Mouse (Mus musculus) left cerebral cortex, postnatal 10 days (tissue): ENCODE measurements at regions not wholly inside any gene's neighbourhood (a gene's known extent, or its start where the extent isn't known, plus 50 kb on each side); places are given as distances from the start of the nearest gene placed in this dataset.

ENCODE experiments used
- DNase-seq, 2 experiments: peaks; one replicate each; pipeline ENCODE4 v3.0.0; 2021 to 2022; ENCODE audit warnings: low spot score in 2 of 2, mixed read lengths in 1 of 2; ENCODE audit errors: extremely low spot score in 1 of 2
- intact Hi-C: fragments of 180-260 bp; cut with DNase I; formaldehyde crosslinking; loops from one replicate; pipeline ENCODE4 v1.15.1; 2025

DNA sequence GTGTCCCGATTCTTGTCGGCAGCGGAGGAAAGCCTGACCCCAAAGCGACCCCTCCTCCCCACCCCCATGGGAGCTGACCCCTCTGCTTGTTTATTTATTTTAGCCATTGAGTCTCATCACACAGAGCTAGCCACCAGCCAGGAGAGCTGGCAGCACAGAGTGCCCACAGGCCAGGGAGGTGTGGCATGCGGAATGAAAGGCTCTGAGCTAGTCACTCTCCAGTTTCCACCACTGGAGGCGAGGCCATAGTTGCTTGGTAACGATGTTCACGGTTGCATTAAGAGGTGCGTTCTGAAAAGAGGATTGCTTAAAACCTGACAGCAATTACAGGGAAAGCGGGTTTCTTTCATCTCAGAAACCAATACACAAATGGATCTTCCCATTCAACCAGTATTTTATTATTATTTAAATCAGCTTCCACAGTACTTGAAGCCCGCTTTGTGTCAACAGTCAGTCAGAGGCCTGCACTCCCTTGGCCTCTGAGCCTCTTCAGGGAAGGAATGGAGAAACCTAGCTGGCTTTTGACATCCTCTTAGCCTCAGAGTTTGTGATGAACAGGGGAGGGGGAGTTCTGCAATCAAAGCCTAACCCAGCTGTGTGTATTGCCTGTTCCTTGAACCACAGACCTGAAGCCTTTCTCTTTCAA lies 134.8 kb upstream of the Cdh4 start:
- intact Hi-C loops, result no loop called here
- DNase-seq, result peak; percentile 27 to 31

DNA sequence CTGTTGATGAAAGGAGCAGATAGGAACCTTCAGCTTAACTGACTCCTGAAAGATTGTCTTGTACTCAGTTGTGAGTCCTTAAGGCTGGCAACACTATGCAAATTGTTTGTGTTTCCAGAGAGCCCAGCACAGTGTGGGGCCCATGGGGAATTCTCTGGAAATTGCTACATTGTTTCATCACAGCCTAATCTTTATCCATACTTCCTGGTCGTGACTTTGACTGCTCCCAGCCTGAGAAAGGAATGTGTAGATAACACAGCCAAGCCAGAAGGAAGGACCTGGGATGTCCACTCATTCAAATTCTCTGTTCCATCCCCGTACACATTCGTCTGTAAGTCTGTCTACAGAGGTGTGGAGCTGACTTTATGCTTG lies 134.3 kb upstream of the Cdh4 start:
- intact Hi-C loops, result no loop called here
- no peak for DNase-seq

DNA sequence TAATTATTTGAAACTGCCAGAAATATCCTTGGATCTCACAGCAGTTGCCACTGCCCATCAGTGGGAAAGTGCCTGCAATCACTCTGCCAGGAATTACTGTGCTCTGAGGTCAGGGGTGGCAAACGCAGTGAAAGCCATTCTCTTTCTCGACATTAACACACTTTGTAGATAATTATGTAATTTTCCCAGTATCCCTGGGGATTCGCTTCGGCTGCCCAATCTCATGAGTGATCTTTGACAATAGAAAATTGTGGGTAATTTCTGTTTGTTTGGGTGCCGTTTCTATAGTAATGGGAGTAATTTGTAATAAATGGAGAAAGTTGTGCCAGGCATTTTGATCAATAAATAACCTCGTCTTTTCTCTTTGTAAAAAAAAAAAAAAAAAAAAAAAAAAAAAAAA lies 124.2 kb upstream of the Cdh4 start:
- intact Hi-C loops, result no loop called here
- DNase-seq, result no peak

DNA sequence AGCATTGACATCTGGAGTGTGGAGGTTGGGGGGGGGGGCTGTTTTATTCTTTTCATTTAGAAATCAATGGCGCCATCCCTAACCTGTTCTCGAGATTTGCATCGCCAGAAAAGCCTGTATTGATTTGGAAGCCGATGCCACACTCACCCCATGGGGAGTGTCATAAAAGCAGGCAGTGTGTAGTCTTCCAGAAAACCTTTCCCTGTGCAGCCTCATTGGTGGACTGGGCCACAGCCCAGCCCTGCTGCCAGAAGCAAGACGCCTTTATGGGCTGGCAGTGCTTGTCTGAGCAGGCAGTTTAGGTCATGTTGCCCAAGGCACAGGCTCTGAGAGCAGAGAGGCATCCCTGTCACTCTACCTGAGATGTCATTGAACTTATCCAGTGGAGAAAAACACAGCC lies 117.0 kb upstream of the Cdh4 start:
- intact Hi-C loops, result no loop called here
- no peak for DNase-seq

DNA sequence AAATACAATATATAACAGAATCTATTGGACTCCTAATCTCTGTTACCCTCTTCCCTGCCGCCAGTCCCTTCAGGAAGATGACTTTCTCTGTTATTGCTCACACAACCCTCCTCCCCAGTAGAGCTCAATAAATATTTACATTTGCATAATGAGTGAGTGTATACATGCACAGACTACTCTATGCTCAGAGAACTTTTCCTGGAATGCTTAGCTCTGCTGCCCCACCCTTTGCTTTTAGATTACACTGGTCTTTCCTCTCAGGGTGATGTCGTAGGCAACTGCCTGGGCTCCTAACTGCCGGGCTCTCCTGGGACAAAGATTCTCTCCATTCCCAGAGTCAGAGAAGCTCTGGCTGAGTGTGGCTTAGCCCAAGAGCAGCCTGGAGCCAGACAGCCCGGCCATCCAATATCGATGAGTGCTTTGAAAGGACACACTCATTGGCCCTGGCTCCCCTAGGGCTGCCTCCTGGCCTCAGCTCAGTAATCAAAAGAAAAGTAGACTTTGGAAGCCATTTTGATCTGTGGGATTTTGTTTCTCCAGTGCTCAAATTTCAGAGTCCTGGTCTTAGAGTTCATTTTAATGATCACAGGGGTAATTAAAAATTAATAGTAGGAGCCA lies 109.2 kb upstream of the Cdh4 start:
- intact Hi-C loops, result no loop called here
- no peak for DNase-seq

DNA sequence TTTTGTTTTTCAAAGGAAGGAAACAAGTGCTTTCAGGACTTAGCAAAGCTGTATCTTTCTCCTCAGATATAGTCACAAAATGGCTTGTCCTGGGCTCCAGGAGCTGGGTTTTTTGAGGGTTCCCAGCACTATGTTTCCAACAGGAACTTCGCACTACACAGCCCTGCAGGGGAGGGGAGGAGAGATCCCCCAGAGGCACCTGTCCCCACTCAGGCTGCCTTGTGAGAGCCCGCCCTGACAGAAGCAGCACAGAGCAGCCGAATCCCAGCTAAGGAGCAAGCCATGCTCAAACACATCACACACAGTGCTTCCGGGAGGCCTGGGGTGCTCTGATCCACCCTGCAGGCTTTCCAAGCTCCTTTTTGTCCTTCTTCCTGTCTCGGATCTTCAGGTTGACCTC lies 108.6 kb upstream of the Cdh4 start:
- DNase-seq, result no peak
- intact Hi-C loops, result no loop called here

DNA sequence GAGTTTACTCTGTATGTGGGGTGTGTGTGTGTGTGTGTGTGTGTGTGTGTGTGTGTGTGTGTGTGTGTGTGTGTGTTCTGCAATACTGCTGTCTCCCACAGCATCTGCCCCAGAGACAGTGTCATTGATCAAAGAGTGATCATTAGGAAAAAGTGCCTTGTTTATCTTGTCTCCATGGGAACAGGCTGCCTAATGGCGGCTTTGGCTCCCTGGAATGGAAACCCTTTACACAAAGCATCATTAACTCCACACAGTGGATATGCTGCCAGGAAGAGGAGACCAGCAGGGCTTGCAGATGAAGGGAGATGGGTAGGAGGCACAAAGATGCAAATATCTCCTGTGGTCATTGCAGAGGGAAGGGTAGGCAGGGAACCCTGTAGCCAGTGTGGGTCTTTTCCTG lies 106.0 kb upstream of the Cdh4 start:
- intact Hi-C loops, result no loop called here
- no peak for DNase-seq

DNA sequence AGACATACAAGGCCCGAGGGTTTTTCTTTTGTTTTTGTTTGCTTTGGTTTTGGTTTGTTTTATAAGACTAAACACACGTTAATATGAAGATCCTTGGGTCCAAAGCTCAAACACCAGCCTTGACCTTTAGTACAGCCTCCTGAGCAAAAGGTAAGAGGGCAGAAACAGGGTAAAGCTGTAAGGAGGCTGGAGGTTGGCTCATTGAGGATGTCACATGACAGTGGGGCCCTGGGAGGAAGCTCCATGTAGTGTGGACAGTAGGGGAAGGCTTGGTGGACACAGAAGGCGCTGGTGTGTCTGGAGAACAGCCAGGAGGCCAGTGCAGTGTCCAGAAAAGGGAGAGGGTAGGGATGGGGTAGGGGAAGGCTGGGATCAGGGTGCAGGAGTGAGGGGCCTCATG lies 89.6 kb upstream of the Cdh4 start:
- DNase-seq, result no peak
- intact Hi-C loops, result no loop called here

DNA sequence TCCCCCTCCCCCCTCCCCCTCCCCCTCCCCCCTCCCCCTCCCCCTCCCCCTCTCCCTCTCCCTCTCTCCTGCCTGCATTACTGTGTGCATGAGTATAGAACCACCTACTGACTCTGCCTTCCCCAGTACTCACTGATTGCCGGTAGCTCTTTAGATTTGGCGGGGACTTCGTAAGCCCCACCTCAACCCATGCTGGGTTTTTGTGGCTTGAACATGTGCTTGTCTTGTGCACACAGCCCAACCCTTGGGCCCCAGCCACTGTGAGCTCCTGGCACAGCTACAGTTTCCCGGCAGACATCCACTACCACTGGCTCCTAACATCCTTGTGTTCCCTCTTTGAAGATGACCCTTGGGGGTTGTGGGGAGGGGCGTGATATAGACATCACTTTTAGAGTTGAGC lies 87.4 kb upstream of the Cdh4 start:
- DNase-seq, result peak in 1 of 2 experiments; percentile 29
- intact Hi-C loops, result no loop called here

DNA sequence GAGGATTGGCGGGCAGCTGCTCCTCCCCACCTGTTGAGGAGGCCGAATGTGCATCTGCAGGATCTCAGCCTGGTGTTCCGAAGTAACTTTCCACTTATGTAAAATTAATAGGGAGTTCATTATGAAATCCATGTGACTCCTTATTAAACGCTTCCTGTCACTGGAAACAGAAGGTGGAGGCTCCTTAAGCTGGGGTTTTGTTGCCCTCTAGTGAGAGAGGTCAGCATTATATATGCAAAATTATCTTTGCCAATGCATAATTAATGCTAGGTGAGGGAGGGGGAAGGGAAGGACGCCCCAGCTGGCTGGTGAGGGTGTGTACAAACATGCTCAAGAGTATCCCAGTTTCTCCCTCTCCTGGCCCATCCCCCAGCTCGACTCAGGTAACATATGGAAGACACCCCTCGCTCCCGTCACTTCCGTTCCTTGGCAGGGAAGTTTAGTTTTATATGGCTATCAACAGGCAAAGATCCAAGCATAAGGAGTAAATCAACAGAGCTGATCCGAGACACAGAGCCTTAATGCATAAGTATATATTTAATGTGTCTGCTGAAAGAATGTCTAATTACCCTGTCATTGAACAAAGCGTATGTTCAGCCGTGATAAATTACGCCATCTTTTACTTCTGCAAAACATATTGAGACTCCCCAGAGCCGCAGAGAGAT lies 71.2 kb upstream of the Cdh4 start:
- intact Hi-C loops, result no loop called here
- DNase-seq, result peak in 1 of 2 experiments; percentile 37

DNA sequence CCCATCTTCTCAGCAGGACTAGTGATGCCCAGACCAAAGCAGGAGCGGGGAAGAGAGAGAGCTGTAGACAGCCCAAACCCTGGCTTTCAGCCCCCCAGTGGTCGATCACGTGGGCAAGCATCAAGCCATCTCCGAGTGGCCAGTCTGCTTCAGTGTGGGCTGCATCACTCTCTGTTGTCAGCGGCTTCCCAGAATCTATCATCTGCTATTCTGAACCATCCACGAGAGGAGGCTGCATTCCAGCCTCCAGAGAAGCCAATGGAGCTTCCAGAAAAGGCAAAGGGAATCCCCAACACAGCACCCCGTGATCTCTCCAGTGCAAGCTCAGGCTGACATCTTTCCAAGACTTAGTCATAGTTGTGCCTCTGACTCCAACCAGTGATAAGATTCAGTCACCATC lies 70.7 kb upstream of the Cdh4 start:
- peak in 1 of 2 experiments; percentile 36 for DNase-seq
- intact Hi-C loops, result no loop called here

DNA sequence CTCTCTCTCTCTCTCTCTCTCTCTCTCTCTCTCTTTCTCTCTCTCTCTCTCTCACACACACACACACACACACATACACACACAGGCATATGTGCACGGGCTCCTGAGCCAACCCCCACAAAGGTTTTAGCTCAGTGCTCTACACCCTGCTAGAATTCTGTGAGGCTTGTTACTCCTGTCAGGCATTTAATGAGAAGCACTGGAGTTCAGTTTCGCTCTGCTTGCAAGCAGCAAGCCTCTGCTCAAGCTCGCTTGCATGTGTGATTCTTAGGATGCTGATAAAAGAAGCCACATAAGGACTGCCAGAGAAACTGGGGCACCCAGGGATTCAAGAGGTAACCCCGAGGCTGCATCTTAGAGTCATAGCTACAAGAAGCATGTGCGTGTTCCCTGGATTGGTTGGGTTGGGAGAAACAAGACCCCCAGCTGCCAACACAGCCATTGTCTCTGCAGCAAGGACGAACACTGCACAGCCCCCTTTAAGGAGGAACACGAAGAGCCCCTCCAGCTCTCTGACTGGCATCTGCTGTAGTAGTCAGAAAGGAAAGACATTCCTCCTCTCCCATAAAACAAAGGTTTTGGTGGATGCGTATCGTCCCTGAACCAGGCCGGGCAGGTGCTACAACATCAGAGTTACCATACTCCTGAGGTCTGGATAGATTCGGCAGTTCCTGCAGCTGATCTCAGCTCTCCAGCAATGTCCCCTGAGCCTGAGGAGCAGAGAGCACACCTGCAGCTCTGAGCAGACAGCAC lies 62.4 kb upstream of the Cdh4 start:
- DNase-seq, result no peak
- intact Hi-C loops, result no loop called here

DNA sequence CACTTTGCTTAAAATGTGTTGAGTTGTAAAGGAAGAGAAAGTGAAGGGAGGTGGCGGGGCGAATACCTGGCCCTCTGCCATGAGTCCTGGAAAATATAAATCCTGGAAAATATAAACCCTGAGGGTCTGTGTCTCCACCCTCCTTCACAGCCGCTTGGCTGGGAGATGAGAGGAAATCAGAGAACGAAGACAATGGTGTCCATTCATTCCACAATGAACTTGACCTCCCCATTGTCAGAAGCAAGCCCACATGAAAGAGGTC lies 61.9 kb upstream of the Cdh4 start:
- DNase-seq, result no peak
- intact Hi-C loops, result no loop called here

DNA sequence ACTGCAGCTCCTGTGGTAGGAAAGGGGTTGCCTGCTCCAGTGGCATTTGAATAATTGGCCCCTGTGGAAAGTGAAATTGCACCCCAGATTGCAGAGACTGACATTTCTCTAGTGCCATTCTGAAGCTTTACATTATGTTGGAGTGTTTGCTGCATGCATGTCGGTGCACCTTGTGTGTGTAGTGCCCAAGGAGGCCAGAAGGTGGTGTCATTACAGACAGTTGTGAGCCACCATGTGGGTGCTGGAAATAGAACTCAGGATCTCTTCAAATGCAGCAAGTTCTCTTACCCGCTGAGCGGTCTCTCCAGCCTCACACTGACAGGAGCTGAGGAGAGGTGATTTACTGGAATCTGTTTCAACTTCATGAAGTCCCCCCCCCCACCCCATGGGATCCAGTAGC lies 60.3 kb upstream of the Cdh4 start:
- intact Hi-C loops, result no loop called here
- DNase-seq, result no peak

DNA sequence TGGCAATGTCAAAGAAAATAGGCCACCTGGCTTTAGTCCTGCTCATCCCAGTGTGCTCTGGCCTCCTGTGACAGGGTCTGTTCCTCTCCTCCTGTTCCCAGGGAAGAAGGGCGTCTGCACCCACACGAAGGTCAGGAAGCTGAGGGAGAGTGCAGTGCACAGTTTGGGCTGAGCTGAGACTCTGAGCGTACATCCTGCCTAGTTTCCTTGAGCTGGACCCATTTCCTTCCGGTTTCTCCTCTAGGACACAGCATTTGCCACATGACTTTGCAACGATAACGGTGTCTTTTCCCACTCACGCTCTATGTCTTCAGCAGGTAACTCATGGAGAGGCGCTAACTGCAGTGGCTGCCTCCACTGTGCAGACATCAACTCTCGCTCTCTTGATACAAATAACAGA lies 59.6 kb upstream of the Cdh4 start:
- DNase-seq, result no peak
- intact Hi-C loops, result no loop called here

DNA sequence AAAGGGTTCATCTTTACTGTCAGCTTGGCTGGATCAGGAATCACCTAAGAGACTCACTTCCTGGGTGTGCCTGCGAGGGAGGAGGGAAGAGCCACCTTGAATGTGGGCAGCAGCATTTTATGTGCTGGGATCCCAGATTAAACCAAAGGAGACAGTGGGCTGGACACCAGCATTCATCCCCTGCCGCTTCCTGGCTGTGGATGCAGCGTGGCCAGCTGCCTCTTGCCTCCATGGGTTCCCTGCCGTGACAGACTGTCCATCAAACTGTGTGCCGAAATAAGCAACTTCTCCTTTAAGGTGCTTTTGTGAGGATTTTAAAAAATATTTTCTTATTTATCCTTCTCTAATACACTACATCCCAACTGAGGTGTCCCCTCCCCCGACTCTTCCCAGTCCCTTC lies 55.4 kb upstream of the Cdh4 start:
- intact Hi-C loops, result no loop called here
- no peak for DNase-seq

DNA sequence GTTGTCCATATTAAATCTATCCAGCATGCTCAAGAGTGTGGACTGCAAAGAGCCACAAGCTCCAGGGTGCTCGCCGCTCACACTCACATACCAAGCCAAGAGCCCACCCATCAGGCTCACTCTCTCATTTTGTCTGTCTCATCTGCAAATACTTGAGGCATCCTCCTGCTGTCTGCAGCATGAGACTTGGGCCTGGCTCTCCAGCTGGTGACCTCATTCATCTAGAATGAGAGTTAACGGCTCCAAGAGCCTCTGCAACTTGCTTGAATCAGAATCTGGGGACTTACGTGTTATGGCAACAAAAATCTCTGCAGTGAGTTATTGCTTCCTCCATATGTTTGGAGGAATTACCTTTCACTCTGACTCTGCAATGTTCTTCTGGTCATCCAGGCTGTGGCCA lies 51.7 kb upstream of the Cdh4 start:
- DNase-seq, result no peak
- intact Hi-C loops, result no loop called here

DNA sequence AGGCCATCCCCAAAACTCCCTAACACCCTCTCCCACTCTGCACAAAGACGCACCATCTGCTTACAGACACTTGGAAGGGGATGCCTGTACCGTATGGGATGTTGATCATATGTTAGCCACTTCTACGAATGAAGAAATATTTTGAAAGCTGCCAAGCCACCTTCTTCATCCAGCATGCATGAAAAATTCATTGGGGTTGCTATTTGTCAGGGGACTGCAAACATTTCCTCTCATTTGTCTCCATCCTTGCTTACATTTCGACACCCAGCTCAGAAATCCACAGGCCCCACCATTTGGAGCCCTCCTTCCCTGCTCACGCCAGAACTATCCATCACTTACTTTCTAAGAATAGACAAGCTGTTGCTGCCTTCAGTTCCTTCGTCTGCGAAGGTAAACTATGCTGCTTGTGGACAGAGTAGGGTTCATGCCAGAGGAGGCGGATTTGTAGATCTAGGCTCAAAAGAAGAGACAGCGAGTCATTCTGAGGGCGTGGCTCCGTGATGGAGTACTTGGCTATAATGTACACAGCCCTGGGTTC lies 51.2 kb upstream of the Cdh4 start:
- no peak for DNase-seq
- intact Hi-C loops, result no loop called here
